Mouse (Mus musculus): Measurements from ENCODE around the gene Fam69a.

Gene Fam69a

DNA sequence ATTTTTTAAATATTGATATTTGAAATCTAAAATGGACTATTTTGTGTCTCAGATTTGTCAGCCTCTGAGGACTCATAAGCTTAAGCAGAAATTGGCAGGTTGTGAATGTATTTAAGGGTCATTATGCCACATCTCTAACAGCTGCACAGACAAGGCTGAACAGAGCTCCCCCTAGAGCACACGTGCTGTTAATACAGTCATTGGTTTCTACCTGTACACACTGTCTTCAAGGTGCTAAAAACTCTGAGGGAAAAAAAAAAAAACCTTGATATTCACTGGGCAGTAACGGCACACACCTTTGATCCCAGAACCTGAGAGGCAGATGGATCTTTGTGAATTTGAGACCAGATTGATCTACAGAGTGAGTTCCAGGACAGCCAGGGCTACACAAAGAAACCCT lies 127.9 kb downstream of the Fam69a start:
- DNase-seq (ENCODE audit: low spot score in 2 of 2), result no peak
